Mouse (Mus musculus) neural tube, embryonic 13.5 days (tissue): ENCODE data around the gene Kpna6. TPM values are rescaled to one million over a fixed set of nuclear protein-coding genes. Genes with fewer than 3 reads are reported as not detected.

Source experiments
- ATAC-seq: fragments of 200-750 bp; cut with Nextera tagmentation; 2 replicates; pipeline ENCODE4 v1.8.0; 2017; ENCODE audit warnings: low read depth, mild to moderate bottlenecking, moderate TSS enrichment, moderate library complexity
- H3K27ac ChIP-seq: fragments of 300-500 bp; sonication (generic); replicated peaks from 2 replicates; pipeline ENCODE4 v1.5.1; 2015; ENCODE audit warnings: moderate library complexity, mild to moderate bottlenecking, inconsistent platforms
- H3K27me3 ChIP-seq: fragments of 300-500 bp; sonication (generic); 2 replicates; pipeline ENCODE4 v1.6.1; 2015; ENCODE audit warnings: mild to moderate bottlenecking, inconsistent platforms
- H3K36me3 ChIP-seq: fragments of 300-500 bp; sonication (generic); 2 replicates; pipeline ENCODE4 v1.6.1; 2015; ENCODE audit warnings: mild to moderate bottlenecking, inconsistent platforms
- H3K4me1 ChIP-seq: fragments of 300-500 bp; sonication (generic); replicated peaks from 2 replicates; pipeline ENCODE4 v1.6.1; 2015; ENCODE audit warnings: inconsistent platforms
- H3K4me2 ChIP-seq: fragments of 300-500 bp; sonication (generic); 2 replicates; pipeline ENCODE4 v1.6.1; 2015; ENCODE audit warnings: inconsistent platforms, mild to moderate bottlenecking, moderate library complexity
- H3K4me3 ChIP-seq: fragments of 300-500 bp; sonication (generic); 2 replicates; pipeline ENCODE4 v1.5.1; 2015; ENCODE audit warnings: mild to moderate bottlenecking, inconsistent platforms
- H3K9ac ChIP-seq: fragments of 300-500 bp; sonication (generic); 2 replicates; pipeline ENCODE4 v1.6.1; 2015; ENCODE audit warnings: moderate library complexity, mild to moderate bottlenecking, inconsistent platforms
- H3K9me3 ChIP-seq: fragments of 300-500 bp; sonication (generic); 2 replicates; pipeline ENCODE4 v1.6.1; 2016; ENCODE audit warnings: inconsistent platforms
- WGBS: fragments of 180-500 bp; shearing (Covaris S2); methylation state at CpG from one replicate; pipeline ENCODE4 v1.1.7; 2015; 5-methylcytosine and 5-hydroxymethylcytosine counted together
- polyA plus RNA-seq: library from polyadenylated mRNA; unstranded; fragments of >200 nt; fragmentation: Nextera tagmentation; extraction: Ambion mirVana; gene quantifications from 2 replicates; pipeline ENCODE4 v1.2.1, GENCODE M21; 2015

Gene Kpna6
- polyA plus RNA-seq, 1 experiment from 2014 or later = 16.2 TPM

DNA sequence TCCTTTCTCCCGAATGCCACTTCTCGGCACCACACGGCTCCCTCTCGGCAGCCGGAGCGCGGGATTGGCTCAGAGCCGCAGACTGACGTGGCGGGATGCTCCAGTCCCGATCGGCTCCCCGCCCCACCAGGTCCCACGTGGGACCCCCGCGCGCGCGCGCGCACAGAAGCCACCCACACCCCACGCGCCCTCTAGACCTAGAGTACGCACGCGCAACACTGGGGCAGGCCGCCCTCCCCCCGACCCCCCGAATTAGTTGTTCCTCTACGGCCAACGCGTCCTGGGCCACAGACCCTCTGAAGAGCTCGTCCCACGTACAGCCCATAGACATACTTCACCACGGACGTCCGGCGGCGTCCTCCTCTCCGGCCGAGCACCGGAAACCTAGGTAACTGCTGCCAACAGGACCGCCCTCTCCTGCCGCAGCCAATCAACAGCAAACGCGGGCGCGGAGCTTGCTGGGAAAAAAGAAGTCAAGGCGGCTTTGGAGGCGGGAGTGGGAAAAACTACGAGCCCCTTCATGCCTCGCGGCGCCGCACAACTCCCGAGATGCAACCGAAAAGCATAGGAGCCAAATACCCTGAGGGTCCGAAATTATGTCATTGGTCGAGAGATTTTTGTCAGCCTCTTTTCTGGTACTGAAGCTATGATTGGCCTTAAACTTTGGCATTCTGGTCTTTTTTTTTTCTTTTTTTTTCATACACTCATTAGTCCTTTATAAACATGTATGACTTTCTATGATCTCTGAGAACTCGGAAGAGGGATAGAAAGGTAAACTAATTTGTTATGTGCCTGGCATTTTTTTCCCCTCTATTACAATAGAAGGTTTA, 31.7 kb downstream of the Kpna6 start, which contains the start of gene Txlna:
TSS of gene Txlna (minus strand) at position 428 of the 830 bp plus-strand sequence.
- Histone ChIP-seq H3K4me2 (peak within 1 kb of the TSS; percentile 73), H3K4me1 (peaks cover 38% of the 10 kb centered on the region), H3K27me3 (no peaks in the 10 kb centered on the region), H3K4me3 (peak within 1 kb of the TSS; percentile 55), H3K9me3 (no peaks in the 10 kb centered on the region), H3K36me3 (peaks cover 50% of the 10 kb centered on the region), H3K27ac (peak within 1 kb of the TSS; percentile 92), H3K9ac (peak within 1 kb of the TSS; percentile 82)
- peak; percentile 98 for ATAC-seq
- under 1% methylated on average over 60 of the region's 60 CpGs for WGBS

DNA sequence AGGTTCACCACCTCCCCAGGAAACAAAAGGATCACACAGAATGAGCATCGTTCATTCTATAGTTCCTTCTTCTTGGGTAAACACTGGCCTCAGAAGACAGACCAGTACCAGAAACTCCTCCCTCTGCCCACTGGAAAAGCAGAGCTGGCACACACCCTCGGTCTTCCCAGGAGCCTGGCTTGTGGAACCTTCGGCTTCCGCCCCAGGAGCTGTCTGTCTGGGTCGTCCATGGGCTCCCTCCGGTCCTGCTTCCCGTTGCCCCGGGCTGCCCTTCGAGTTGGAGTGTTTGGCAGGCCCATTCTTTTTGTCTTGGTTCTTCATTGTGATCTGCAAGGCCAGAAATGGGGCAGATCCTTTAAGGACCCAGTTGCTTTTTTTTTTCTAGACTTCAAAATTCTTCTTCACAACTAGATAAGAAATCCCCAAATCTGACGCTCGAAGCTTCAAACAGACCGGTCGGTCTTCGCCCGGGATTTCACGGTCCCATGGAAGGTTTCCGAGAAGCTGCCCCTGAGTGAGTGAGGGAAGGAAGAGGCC, 32.4 kb downstream of the Kpna6 start:
- H3K4me1 ChIP-seq = peaks cover 38% of the 10 kb centered on the region
- H3K9me3 ChIP-seq = no peaks in the 10 kb centered on the region
- no peak for ATAC-seq
- H3K27ac ChIP-seq = peak overlapping the region; percentile 92
- H3K27me3 ChIP-seq = no peaks in the 10 kb centered on the region
- 3% methylated on average over 17 of the region's 17 CpGs for WGBS
- H3K4me2 ChIP-seq = peak overlapping the region; percentile 73
- H3K4me3 ChIP-seq = peak overlapping the region; percentile 55
- H3K9ac ChIP-seq = peak overlapping the region; percentile 82
- peaks cover 50% of the 10 kb centered on the region for H3K36me3 ChIP-seq

DNA sequence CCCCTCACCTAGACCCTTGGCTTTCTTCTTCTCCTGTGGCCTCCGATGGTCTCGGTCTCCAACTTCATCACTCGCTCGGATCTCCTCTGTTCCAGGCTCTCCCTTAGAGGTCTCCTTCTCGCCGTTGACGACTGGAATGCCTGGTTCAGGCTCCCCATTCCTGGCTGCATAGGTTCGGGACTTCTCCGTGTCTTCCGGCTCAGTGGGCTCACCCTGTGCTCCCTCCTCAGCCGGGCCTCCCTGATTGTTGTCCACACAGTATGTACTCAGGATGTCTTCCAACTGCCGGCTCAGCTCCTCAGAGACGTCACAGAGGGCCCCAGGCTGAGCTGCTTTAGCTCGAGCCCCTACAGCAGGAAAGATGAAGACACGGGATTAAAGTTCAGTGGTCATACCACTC, 33.3 kb downstream of the Kpna6 start:
- peaks cover 50% of the 10 kb centered on the region for H3K36me3 ChIP-seq
- no peak for ATAC-seq
- H3K27me3 ChIP-seq = no peaks in the 10 kb centered on the region

DNA sequence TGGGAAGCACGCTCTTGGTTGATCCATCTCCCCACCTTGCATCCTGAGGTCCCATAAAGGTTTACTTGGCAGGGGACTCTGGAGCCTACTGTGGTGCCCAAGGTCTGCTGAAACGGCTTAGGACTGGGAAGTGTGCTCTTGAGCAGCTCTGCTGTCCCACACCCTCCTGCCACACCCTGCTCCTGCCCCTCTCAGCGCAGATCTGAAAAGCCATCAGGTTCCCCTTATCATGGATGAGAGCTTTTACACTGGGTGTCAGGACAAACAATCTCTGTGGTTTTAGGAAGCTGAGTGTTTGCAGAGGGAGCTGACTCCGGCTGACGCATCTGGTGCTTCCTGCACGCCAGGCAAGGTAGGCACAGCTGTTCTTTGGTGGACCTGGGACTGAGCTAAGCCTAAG, 38.7 kb downstream of the Kpna6 start:
- Histone ChIP-seq H3K36me3 (peaks cover 96% of the 10 kb centered on the region), H3K9ac (no peak overlapping the region), H3K4me2 (no peak overlapping the region), H3K4me3 (no peak overlapping the region), H3K27ac (no peak overlapping the region), H3K4me1 (peaks cover 29% of the 10 kb centered on the region), H3K9me3 (no peaks in the 10 kb centered on the region), H3K27me3 (no peaks in the 10 kb centered on the region)
- WGBS = 92% methylated on average over 6 of the region's 6 CpGs
- ATAC-seq = no peak

More for the DNA sequence above, 33.3 kb downstream of the Kpna6 start:
- H3K9ac ChIP-seq = peak overlapping the region; percentile 82
- peak overlapping the region; percentile 73 for H3K4me2 ChIP-seq
- WGBS = 88% methylated on average over 15 of the region's 15 CpGs
- no peaks in the 10 kb centered on the region for H3K9me3 ChIP-seq
- H3K4me3 ChIP-seq = peak overlapping the region; percentile 55
- peaks cover 38% of the 10 kb centered on the region for H3K4me1 ChIP-seq
- no peak overlapping the region for H3K27ac ChIP-seq

DNA sequence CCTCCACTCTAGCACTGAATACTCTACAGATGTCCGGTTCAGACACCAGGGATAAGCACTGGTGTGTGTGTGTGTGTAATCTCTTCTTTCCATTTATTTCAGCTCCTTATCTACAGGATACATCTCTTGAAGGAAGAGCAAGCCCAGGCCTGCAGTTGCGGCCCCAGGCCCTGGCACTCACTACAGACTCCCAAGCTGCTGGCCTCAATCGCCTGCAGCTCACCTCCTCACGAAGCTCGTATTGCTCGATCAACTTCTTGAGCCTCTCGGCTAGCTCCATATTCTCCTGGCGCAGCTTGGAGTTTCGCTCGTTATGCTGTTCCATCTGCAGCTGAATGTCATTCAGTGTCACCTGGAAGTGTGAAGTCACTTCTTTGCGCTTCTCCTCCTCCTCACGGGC, 40.7 kb downstream of the Kpna6 start:
- Histone ChIP-seq H3K36me3 (peaks cover 99% of the 10 kb centered on the region), H3K9me3 (no peaks in the 10 kb centered on the region), H3K9ac (no peak overlapping the region), H3K4me2 (no peak overlapping the region), H3K4me1 (peaks cover 13% of the 10 kb centered on the region), H3K27me3 (no peaks in the 10 kb centered on the region), H3K27ac (no peak overlapping the region), H3K4me3 (no peak overlapping the region)
- WGBS = 95% methylated on average over 12 of the region's 12 CpGs
- no peak for ATAC-seq

DNA sequence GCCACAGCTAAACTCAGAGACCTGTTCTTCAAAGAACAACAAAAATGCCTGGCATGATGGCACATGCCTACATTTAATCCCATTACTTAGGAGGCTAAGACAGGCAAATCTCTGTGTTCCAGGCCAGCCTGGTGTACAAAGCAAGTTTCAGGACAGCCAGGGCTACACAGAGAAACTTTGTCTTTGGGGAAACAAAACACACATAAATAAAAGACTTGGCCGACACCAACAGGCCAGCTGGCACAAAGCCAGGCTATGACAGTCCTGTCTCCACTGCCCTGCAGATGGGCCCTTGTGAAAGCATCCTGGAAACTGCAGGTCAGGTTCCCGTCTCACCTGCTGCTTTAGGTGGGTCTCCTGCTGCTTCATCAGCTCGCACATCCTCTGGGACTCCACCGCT, 41.6 kb downstream of the Kpna6 start:
- Histone ChIP-seq H3K27ac (no peak overlapping the region), H3K4me1 (peaks cover 11% of the 10 kb centered on the region)

DNA sequence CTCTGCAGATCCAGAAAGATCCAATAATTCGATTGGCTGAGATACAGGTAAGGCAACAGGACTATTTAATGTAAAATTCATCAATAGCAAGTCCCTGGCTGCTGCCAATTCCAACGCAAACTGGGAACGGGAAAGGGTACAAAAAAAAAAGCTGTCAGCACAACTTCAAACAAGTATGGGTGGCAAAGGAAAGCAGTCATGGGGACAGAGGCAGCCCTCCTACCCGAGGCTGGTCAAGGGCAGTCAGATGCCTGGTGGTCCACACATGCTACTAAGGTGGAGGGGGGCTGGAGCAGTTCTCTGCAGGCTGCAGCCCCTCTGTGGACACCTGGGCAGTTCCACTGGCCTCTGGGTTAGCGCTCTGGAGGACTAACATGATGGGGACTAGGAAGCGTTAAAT, 46.5 kb downstream of the Kpna6 start:
- 79% methylated on average over 6 of the region's 6 CpGs for whole genome bisulfite sequencing
- Histone ChIP-seq H3K9me3 (no peaks in the 10 kb centered on the region), H3K27me3 (no peaks in the 10 kb centered on the region), H3K9ac (no peak overlapping the region), H3K4me2 (no peak overlapping the region), H3K4me1 (peaks cover 44% of the 10 kb centered on the region), H3K4me3 (no peak overlapping the region), H3K27ac (no peak overlapping the region), H3K36me3 (peaks cover 49% of the 10 kb centered on the region)
- ATAC-seq = no peak

More for the DNA sequence above, 41.6 kb downstream of the Kpna6 start:
- ATAC-seq = no peak
- Histone ChIP-seq H3K36me3 (peaks cover 97% of the 10 kb centered on the region), H3K4me2 (no peak overlapping the region), H3K9ac (no peak overlapping the region), H3K4me3 (no peak overlapping the region), H3K27me3 (no peaks in the 10 kb centered on the region), H3K9me3 (no peaks in the 10 kb centered on the region)
- 59% methylated on average over 4 of the region's 4 CpGs for WGBS

DNA sequence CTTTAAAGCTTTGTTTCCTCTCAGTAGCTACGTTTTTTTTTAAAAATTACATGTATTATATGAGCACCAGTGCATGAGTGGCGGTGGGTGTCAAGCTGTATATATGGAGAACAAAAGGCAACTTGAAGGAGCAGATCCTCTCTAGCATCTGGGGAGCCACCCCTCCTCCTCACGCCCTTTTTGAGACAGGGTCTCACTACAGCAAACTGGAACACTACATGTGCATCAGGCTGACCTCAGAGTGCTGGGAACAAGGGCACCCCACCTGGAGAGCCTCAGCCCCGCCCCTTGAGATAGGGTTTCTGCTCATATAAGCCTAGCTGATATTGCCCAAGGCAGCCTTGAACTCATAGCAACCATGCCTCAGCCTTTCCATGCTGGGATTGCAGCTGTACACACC, 47.1 kb downstream of the Kpna6 start:
- peak overlapping the region; percentile 91 for H3K9ac ChIP-seq
- H3K36me3 ChIP-seq = peaks cover 49% of the 10 kb centered on the region
- ATAC-seq = no peak
- peak overlapping the region; percentile 89 for H3K4me2 ChIP-seq
- H3K4me3 ChIP-seq = peak overlapping the region; percentile 73; the same call in 1 of the 2 replicates
- peak overlapping the region; percentile 94 for H3K27ac ChIP-seq
- no peaks in the 10 kb centered on the region for H3K27me3 ChIP-seq
- WGBS = 51% methylated on average over 4 of the region's 4 CpGs
- H3K4me1 ChIP-seq = peaks cover 46% of the 10 kb centered on the region
- no peaks in the 10 kb centered on the region for H3K9me3 ChIP-seq

DNA sequence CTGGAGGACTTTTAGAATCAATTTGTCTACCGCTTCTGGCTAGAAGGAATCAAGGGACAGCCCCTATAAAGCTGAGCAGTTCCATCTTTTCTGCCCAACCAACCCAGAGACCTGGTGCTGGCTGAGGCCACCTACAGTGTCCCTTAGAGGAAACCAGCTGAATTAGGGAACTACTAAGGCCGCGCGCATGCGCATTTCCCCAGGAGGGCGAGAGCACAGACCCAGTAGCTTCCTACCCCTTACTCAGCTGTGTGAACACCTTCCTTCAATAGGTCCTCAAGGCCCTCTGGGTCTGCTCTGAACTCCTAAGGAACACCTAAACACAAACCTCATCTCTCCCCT, 47.6 kb downstream of the Kpna6 start:
- peak overlapping the region; percentile 94 for H3K27ac ChIP-seq
- peak overlapping the region; percentile 89 for H3K4me2 ChIP-seq
- WGBS = 2% methylated on average over 6 of the region's 6 CpGs
- peaks cover 47% of the 10 kb centered on the region for H3K4me1 ChIP-seq
- no peaks in the 10 kb centered on the region for H3K27me3 ChIP-seq
- peaks cover 47% of the 10 kb centered on the region for H3K36me3 ChIP-seq
- no peaks in the 10 kb centered on the region for H3K9me3 ChIP-seq
- H3K4me3 ChIP-seq = peak overlapping the region; percentile 73
- peak overlapping the region; percentile 91 for H3K9ac ChIP-seq
- ATAC-seq = peak; percentile 20; the same call in 1 of the 2 replicates

DNA sequence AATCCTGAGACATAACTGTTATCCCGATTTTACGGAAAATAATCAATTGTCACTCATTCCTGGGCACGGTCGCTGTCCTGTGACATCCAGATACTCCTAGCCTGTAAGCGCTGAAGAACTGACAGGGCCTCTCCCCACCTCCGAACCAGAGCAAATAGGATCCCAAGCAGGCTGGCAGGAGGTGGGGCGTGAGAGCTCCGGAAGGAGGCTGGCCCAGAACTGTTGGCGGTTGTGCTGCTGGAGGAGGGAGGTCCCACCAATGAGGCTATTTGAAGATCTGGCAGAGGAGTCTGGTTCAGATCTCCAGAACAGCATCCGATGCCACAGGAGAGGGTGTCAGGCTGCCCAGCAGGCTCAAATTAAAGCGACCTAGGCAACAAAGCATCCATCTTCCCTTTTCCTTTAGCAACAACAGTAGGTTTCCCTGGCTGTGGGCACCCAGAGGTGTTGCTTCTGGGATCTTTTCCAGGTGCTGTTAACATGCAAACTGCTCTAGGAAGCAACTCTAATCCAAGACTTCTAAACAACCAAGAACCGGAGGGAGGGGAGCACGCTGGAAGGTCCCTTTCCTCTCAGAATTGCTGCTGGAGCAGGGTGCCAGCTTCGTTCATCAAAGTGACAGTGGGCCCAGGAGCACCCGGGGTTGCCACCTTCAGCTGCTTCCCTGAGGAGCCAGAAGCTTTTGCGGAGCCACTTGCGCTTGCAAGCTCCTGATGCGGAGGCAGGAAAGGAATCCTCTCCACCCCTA, 48.1 kb downstream of the Kpna6 start:
- peaks cover 47% of the 10 kb centered on the region for H3K4me1 ChIP-seq
- H3K27me3 ChIP-seq = no peaks in the 10 kb centered on the region
- no peaks in the 10 kb centered on the region for H3K9me3 ChIP-seq
- under 1% methylated on average over 18 of the region's 18 CpGs for WGBS
- peaks cover 43% of the 10 kb centered on the region for H3K36me3 ChIP-seq
- peak overlapping the region; percentile 89 for H3K4me2 ChIP-seq
- peak overlapping the region; percentile 91 for H3K9ac ChIP-seq
- ATAC-seq = peak; percentile 93
- peak overlapping the region; percentile 73 for H3K4me3 ChIP-seq
- H3K27ac ChIP-seq = peak overlapping the region; percentile 94

DNA sequence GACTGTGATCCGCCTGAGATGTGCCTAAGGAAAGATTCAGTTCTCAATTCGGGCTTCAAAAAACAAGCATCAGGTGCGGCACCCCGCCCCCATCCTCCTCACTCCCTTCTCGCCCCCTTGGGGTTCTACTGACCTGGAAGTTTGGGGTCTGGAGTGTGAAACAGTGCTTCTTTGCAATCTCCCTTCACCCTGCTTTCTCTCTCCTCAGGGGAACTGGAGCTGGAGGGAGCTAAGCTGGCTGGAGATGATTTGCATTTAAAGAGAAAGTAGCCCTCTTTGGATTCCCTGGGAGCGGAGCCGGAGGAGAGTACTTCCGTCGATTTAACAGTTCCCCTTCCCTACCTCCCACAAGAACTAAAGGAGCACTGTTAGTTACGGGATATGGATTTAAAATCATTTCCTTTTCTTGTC, 48.9 kb downstream of the Kpna6 start, which contains the start of gene Ccdc28b:
TSS of gene Ccdc28b (minus strand) at position 267 of the 411 bp plus-strand sequence.
- 0% methylated on average over 10 of the region's 10 CpGs for WGBS

More for the DNA sequence above, 48.9 kb downstream of the Kpna6 start, which contains the start of gene Ccdc28b:
- H3K4me3 ChIP-seq = peak within 1 kb of the TSS; percentile 73
- peaks cover 47% of the 10 kb centered on the region for H3K4me1 ChIP-seq
- H3K27ac ChIP-seq = peak within 1 kb of the TSS; percentile 94
- peak within 1 kb of the TSS; percentile 91 for H3K9ac ChIP-seq
- ATAC-seq = peak; percentile 55
- H3K36me3 ChIP-seq = peaks cover 35% of the 10 kb centered on the region
- no peaks in the 10 kb centered on the region for H3K9me3 ChIP-seq
- H3K27me3 ChIP-seq = no peaks in the 10 kb centered on the region
- H3K4me2 ChIP-seq = peak within 1 kb of the TSS; percentile 89
